Mouse (Mus musculus) limb, embryonic 12.5 days (tissue): ENCODE measurements around the gene Ttll5. TPM values are rescaled to one million over a fixed set of nuclear protein-coding genes. Genes with fewer than 3 reads are reported as not detected.

ENCODE experiments used
- ATAC-seq: fragments of 200-750 bp; cut with Nextera tagmentation; 2 replicates; pipeline ENCODE4 v1.8.0; 2017; ENCODE audit warnings: low read depth, moderate TSS enrichment; ENCODE audit not compliant: insufficient number of reproducible peaks, insufficient read depth, low FRiP score, low TSS enrichment
- H3K27ac ChIP-seq: fragments of 300-500 bp; sonication (generic); 2 replicates; pipeline ENCODE4 v1.5.1; 2016; ENCODE audit warnings: mild to moderate bottlenecking, moderate library complexity
- H3K27me3 ChIP-seq: fragments of 300-500 bp; sonication (generic); 2 replicates; pipeline ENCODE4 v1.6.1; 2016; ENCODE audit warnings: mild to moderate bottlenecking, moderate library complexity
- H3K36me3 ChIP-seq: fragments of 300-500 bp; sonication (generic); 2 replicates; pipeline ENCODE4 v1.6.1; 2016; ENCODE audit warnings: mild to moderate bottlenecking, moderate library complexity
- H3K4me1 ChIP-seq: fragments of 300-500 bp; sonication (generic); replicated peaks from 2 replicates; pipeline ENCODE4 v1.6.1; 2016
- H3K4me2 ChIP-seq: fragments of 300-500 bp; sonication (generic); 2 replicates; pipeline ENCODE4 v1.6.1; 2016; ENCODE audit warnings: mild to moderate bottlenecking, moderate library complexity
- H3K4me3 ChIP-seq: fragments of 300-500 bp; sonication (generic); replicated peaks from 2 replicates; pipeline ENCODE4 v1.5.1; 2016; ENCODE audit warnings: mild to moderate bottlenecking
- H3K9ac ChIP-seq: fragments of 300-500 bp; sonication (generic); replicated peaks from 2 replicates; pipeline ENCODE4 v1.6.1; 2016; ENCODE audit warnings: mild to moderate bottlenecking, moderate library complexity
- H3K9me3 ChIP-seq: fragments of 300-500 bp; sonication (generic); 2 replicates; pipeline ENCODE4 v1.6.1; 2016; ENCODE audit warnings: mild to moderate bottlenecking, moderate library complexity
- WGBS: fragments of 180-500 bp; shearing (Covaris S2); methylation state at CpG from one replicate; pipeline ENCODE4 v1.1.7; 2016; 5-methylcytosine and 5-hydroxymethylcytosine counted together
- polyA plus RNA-seq: library from polyadenylated mRNA; unstranded; fragments of >200 nt; fragmentation: Nextera tagmentation; extraction: Ambion mirVana; gene quantifications from 2 replicates; pipeline ENCODE4 v1.2.1, GENCODE M21; 2016

Gene Ttll5
- polyA plus RNA-seq, 1 experiment from 2014 or later, result 14.7 TPM

DNA sequence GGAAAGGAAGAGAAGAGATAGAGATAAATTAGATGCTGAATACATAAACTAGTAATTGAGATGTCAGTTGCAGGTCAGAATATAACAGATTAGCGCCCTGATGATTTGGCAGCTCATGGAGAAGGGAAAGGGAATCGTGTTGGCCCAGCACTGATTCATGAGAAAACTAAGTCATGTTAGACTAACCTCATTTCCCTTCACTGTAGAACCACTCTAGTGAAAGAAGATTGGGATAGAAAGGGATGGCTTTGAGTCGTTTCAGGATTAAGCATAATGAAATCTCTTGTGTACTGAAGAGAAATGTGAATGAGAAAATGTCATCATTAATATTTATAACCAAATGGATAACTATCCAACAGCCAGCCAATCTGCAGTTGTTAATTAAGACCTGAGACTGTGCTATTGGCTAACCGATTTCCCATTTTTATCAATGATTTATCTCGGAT is 163.0 kb downstream of the Ttll5 start:
- Histone ChIP-seq H3K27ac (no peak overlapping the region), H3K36me3 (peaks cover 3% of the 10 kb centered on the region; the same call in 1 of the 2 replicates), H3K4me1 (peaks cover 6% of the 10 kb centered on the region; the same call in 1 of the 2 replicates), H3K27me3 (no peaks in the 10 kb centered on the region), H3K4me2 (no peak overlapping the region), H3K4me3 (no peak overlapping the region), H3K9me3 (no peaks in the 10 kb centered on the region), H3K9ac (no peak overlapping the region)
- whole genome bisulfite sequencing, result 88% methylated on average over 5 of the region's 5 CpGs
- ATAC-seq, result no peak

DNA sequence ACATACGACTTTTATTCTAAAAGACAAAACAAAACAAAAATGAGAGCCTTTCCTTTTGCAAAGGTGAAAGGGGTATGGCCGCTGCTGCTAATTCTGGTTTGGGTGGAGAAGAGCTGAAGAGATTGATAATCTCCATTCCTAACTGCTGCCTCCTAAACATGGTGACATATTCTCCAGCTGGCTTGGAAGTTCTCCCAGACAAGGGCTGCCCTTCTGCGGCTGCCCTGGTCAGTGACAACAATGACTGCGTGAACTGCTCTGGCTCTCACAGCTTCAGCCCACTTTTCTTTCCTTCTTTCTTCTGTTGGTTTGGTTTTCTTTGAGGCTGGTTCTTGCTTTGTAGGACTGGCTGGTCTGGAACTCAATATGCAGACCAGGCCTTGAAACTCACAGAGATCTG is 163.7 kb downstream of the Ttll5 start:
- ATAC-seq, result no peak
- peaks cover 6% of the 10 kb centered on the region; the same call in 1 of the 2 replicates for H3K4me1 ChIP-seq
- H3K9me3 ChIP-seq, result no peaks in the 10 kb centered on the region
- H3K9ac ChIP-seq, result no peak overlapping the region
- H3K4me2 ChIP-seq, result no peak overlapping the region
- WGBS, result 95% methylated on average over 4 of the region's 4 CpGs
- H3K4me3 ChIP-seq, result no peak overlapping the region
- peaks cover 3% of the 10 kb centered on the region; the same call in 1 of the 2 replicates for H3K36me3 ChIP-seq
- H3K27me3 ChIP-seq, result no peaks in the 10 kb centered on the region
- H3K27ac ChIP-seq, result no peak overlapping the region

GRCm38 (mm10) chr12:85988818-85989377 is 164.4 kb downstream of the Ttll5 start:
- H3K9me3 ChIP-seq, result no peaks in the 10 kb centered on the region
- no peak overlapping the region for H3K4me3 ChIP-seq
- WGBS, result 92% methylated on average over 4 of the region's 4 CpGs
- ATAC-seq, result no peak
- no peak overlapping the region for H3K9ac ChIP-seq
- peaks cover 3% of the 10 kb centered on the region; the same call in 1 of the 2 replicates for H3K36me3 ChIP-seq
- H3K27ac ChIP-seq, result no peak overlapping the region
- H3K27me3 ChIP-seq, result no peaks in the 10 kb centered on the region
- H3K4me2 ChIP-seq, result no peak overlapping the region
- H3K4me1 ChIP-seq, result peaks cover 11% of the 10 kb centered on the region

DNA sequence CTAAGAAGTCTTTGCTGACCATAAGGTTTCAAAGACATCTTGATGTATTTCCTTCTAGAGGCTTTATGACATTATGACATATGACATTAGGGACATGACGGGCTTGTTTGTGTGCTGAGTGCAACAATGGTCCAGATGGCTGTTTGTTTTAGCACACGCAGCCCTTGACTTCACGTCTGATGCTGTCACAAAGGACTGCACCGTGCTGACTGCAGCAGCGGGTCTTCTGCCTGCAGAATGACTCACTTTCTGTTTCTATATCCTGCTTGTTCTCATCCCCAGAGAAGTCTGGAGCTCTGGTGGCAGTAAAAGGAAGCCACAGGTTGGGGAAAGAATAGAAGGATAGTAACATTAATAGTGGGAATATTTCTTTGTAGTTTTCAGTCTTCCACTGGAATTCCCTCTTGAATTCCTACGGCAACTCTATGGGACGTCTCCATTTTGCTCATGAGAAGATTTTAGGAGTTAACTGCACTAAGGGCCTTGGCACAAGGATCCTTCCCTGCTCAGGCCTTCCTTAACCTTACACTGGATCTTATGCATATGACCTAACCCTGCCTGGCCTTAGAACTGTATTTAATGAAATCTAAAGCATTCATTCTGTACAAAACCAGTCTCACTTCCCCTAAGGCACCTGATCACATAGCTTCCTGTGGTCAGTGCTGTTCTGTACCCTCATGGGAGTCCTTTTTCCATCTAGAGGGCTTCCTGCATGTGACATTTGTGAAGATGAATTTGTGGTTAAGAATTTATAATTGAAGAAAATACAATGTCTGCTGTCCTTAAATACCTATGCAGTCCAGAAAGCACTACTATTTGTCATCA is 167.8 kb downstream of the Ttll5 start:
- H3K9ac ChIP-seq, result no peak overlapping the region
- ATAC-seq, result no peak
- H3K4me1 ChIP-seq, result peaks cover 12% of the 10 kb centered on the region
- 78% methylated on average over 7 of the region's 7 CpGs for WGBS
- no peak overlapping the region for H3K4me2 ChIP-seq
- no peaks in the 10 kb centered on the region for H3K9me3 ChIP-seq
- no peak overlapping the region for H3K27ac ChIP-seq
- H3K27me3 ChIP-seq, result no peaks in the 10 kb centered on the region
- no peak overlapping the region for H3K4me3 ChIP-seq
- peaks cover 9% of the 10 kb centered on the region for H3K36me3 ChIP-seq

GRCm38 (mm10) chr12:85992838-85993234 is 168.4 kb downstream of the Ttll5 start:
- H3K27me3 ChIP-seq, result no peaks in the 10 kb centered on the region
- H3K9me3 ChIP-seq, result no peaks in the 10 kb centered on the region
- peaks cover 11% of the 10 kb centered on the region for H3K36me3 ChIP-seq
- no peak overlapping the region for H3K4me3 ChIP-seq
- no peak for ATAC-seq
- H3K4me1 ChIP-seq, result peaks cover 12% of the 10 kb centered on the region
- WGBS, result 90% methylated on average over 2 of the region's 2 CpGs
- no peak overlapping the region for H3K27ac ChIP-seq
- no peak overlapping the region for H3K4me2 ChIP-seq
- H3K9ac ChIP-seq, result no peak overlapping the region

GRCm38 (mm10) chr12:85993790-85994360 is 169.4 kb downstream of the Ttll5 start:
- H3K27me3 ChIP-seq, result no peaks in the 10 kb centered on the region
- H3K4me3 ChIP-seq, result no peak overlapping the region
- no peak overlapping the region for H3K9ac ChIP-seq
- no peak overlapping the region for H3K4me2 ChIP-seq
- no peak overlapping the region for H3K27ac ChIP-seq
- 40% methylated on average over 5 of the region's 5 CpGs for WGBS
- no peaks in the 10 kb centered on the region for H3K9me3 ChIP-seq
- ATAC-seq, result no peak
- peaks cover 12% of the 10 kb centered on the region for H3K4me1 ChIP-seq
- H3K36me3 ChIP-seq, result peaks cover 11% of the 10 kb centered on the region

- Histone ChIP-seq H3K27ac (peak overlapping the region; percentile 94), H3K9me3 (no peaks in the 10 kb centered on the region), H3K27me3 (no peaks in the 10 kb centered on the region), H3K4me3 (no peak overlapping the region), H3K9ac (no peak overlapping the region), H3K4me1 (peaks cover 16% of the 10 kb centered on the region), H3K4me2 (peak overlapping the region; percentile 25), H3K36me3 (peaks cover 8% of the 10 kb centered on the region)
- WGBS, result 25% methylated on average over 9 of the region's 9 CpGs
- ATAC-seq, result peak; percentile 79
Measured at GRCm38 (mm10) chr12:86000641-86001073, 176.2 kb downstream of the Ttll5 start.

- Histone ChIP-seq H3K4me3 (no peak overlapping the region), H3K9ac (0 out of 2 replicates have a peak overlapping the region, but pooled peaks have one; percentile 28), H3K9me3 (no peaks in the 10 kb centered on the region), H3K36me3 (peaks cover 8% of the 10 kb centered on the region), H3K27me3 (no peaks in the 10 kb centered on the region), H3K4me1 (peaks cover 16% of the 10 kb centered on the region), H3K27ac (peak overlapping the region; percentile 94), H3K4me2 (peak overlapping the region; percentile 25)
- WGBS, result 26% methylated on average over 7 of the region's 7 CpGs
- ATAC-seq, result peak; percentile 68
Measured at GRCm38 (mm10) chr12:86001120-86001655, 176.7 kb downstream of the Ttll5 start.

DNA sequence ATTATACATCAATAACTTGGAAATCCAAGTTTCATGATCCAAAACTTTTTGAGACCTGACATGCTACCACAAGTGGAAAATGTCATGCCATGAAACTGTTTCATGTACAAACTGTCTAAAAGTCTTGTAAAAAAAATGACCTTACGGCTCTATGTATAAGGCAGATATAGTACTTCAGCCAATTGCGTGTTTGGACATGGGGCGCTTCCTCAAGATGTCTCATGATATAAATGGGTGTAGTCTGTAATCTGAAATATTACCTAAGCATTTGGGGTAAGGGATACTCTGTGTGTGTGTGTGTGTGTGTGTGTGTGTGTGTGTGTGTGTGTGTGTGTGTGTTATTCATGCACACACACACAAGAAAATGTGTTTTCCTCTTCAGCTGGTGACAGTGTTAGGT is 180.2 kb downstream of the Ttll5 start:
- Histone ChIP-seq H3K9me3 (no peaks in the 10 kb centered on the region), H3K4me1 (peaks cover 24% of the 10 kb centered on the region), H3K27me3 (no peaks in the 10 kb centered on the region), H3K4me2 (no peak overlapping the region), H3K27ac (no peak overlapping the region), H3K9ac (no peak overlapping the region), H3K4me3 (no peak overlapping the region), H3K36me3 (no peaks in the 10 kb centered on the region)
- ATAC-seq, result no peak
- 96% methylated on average over 3 of the region's 3 CpGs for WGBS

DNA sequence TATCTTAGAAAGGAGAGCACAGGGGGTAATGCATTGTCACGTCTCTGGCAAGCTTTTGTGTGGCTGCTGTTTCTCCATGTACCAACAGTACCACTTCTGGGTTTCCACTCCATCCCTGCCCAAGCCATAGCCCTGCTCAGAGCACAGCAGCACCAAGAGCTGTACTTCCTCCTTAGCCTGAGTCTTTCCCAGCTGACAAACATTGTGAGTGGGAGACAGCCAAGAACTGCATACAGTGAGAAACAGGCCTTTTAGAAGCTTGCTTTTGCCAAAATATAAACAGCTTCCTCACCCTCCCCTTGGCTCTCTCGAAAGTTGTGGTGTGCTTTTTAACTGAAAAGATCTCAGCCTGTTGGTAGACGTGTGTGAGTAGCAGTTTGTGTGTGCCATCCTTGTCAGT is 182.9 kb downstream of the Ttll5 start:
- Histone ChIP-seq H3K4me1 (peaks cover 9% of the 10 kb centered on the region), H3K36me3 (no peaks in the 10 kb centered on the region), H3K9me3 (no peaks in the 10 kb centered on the region), H3K27me3 (no peaks in the 10 kb centered on the region), H3K4me2 (no peak overlapping the region), H3K9ac (no peak overlapping the region), H3K4me3 (no peak overlapping the region), H3K27ac (0 out of 2 replicates have a peak overlapping the region, but pooled peaks have one; percentile 17)
- WGBS, result 69% methylated on average over 3 of the region's 3 CpGs
- no peak for ATAC-seq

GRCm38 (mm10) chr12:86010656-86011055 is 186.2 kb downstream of the Ttll5 start:
- H3K27me3 ChIP-seq, result no peaks in the 10 kb centered on the region
- peaks cover 22% of the 10 kb centered on the region for H3K4me1 ChIP-seq
- H3K9me3 ChIP-seq, result no peaks in the 10 kb centered on the region
- no peak for ATAC-seq
- 0 out of 2 replicates have a peak overlapping the region, but pooled peaks have one; percentile 23 for H3K27ac ChIP-seq
- H3K4me3 ChIP-seq, result no peak overlapping the region
- H3K9ac ChIP-seq, result no peak overlapping the region
- 66% methylated on average over 5 of the region's 5 CpGs for WGBS
- H3K4me2 ChIP-seq, result no peak overlapping the region
- H3K36me3 ChIP-seq, result peaks cover 8% of the 10 kb centered on the region; the same call in 1 of the 2 replicates
